Mouse (Mus musculus) cerebellum, postnatal 25 days (tissue): ENCODE data around the gene Mgst2.

Experiments used
- DNase-seq, 2 experiments: peaks; one replicate each; pipeline ENCODE4 v3.0.0; 2021; ENCODE audit warnings: mixed read lengths in 2 of 2

The Mgst2 gene

GRCm38 (mm10) chr3:51660060-51660459 lies at the start of gene Mgst2:
Gene Mgst2 (plus strand): TSS chr3:51660360.
- DNase-seq = no peak

- peak; percentile 40 to 62 for DNase-seq
These were observed 48.2 kb upstream of the Mgst2 start for GRCm38 (mm10) chr3:51611972-51612371.

GRCm38 (mm10) chr3:51612398-51613356 lies 47.5 kb upstream of the Mgst2 start:
- no peak for DNase-seq

GRCm38 (mm10) chr3:51614278-51614677 lies 45.9 kb upstream of the Mgst2 start:
- DNase-seq = no peak

GRCm38 (mm10) chr3:51623956-51624355 lies 36.2 kb upstream of the Mgst2 start:
- no peak for DNase-seq

- no peak for DNase-seq
These were observed 32.4 kb upstream of the Mgst2 start for GRCm38 (mm10) chr3:51627741-51628140.

GRCm38 (mm10) chr3:51628977-51629376 lies 31.2 kb upstream of the Mgst2 start:
- DNase-seq = no peak

GRCm38 (mm10) chr3:51630746-51631145 lies 29.4 kb upstream of the Mgst2 start:
- DNase-seq = peak in 1 of 2 experiments; percentile 39

- DNase-seq = no peak
These were observed 28.2 kb upstream of the Mgst2 start for GRCm38 (mm10) chr3:51631971-51632370.

GRCm38 (mm10) chr3:51634451-51634850 lies 25.7 kb upstream of the Mgst2 start:
- no peak for DNase-seq

GRCm38 (mm10) chr3:51635960-51636359 lies 24.2 kb upstream of the Mgst2 start:
- DNase-seq = no peak

- DNase-seq = no peak
These were observed 23.5 kb upstream of the Mgst2 start for GRCm38 (mm10) chr3:51636700-51637099.

GRCm38 (mm10) chr3:51637326-51637725 lies 22.8 kb upstream of the Mgst2 start:
- no peak for DNase-seq

- DNase-seq = no peak
These were observed 21.9 kb upstream of the Mgst2 start for GRCm38 (mm10) chr3:51638260-51638659.

- DNase-seq = no peak
These were observed 14.7 kb upstream of the Mgst2 start for GRCm38 (mm10) chr3:51645484-51645883.

GRCm38 (mm10) chr3:51646301-51646700 lies 13.9 kb upstream of the Mgst2 start:
- DNase-seq = no peak

- no peak for DNase-seq
These were observed 12.8 kb upstream of the Mgst2 start for GRCm38 (mm10) chr3:51647356-51647755.

GRCm38 (mm10) chr3:51648037-51648664 lies 12.0 kb upstream of the Mgst2 start:
- DNase-seq = peak; percentile 85 to 88

- DNase-seq = no peak
These were observed 10.7 kb upstream of the Mgst2 start for GRCm38 (mm10) chr3:51649426-51649825.

GRCm38 (mm10) chr3:51649986-51650385 lies 10.2 kb upstream of the Mgst2 start:
- DNase-seq = no peak

- DNase-seq = no peak
These were observed 9.0 kb upstream of the Mgst2 start for GRCm38 (mm10) chr3:51651149-51651548.

GRCm38 (mm10) chr3:51652292-51652691 lies 7.9 kb upstream of the Mgst2 start:
- DNase-seq = peak; percentile 83 to 94

- peak; percentile 29 to 39 for DNase-seq
These were observed 7.5 kb upstream of the Mgst2 start for GRCm38 (mm10) chr3:51652701-51653100.
